Mouse (Mus musculus) Patski (cell line): ENCODE measurements around the gene Cyp2f2. TPM values are rescaled to one million over a fixed set of nuclear protein-coding genes. Genes with fewer than 3 reads are reported as not detected.

Source experiments
- ATAC-seq: fragments of 100-300 bp; one replicate; pipeline ENCODE4 v1.8.0; 2021
- CTCF ChIA-PET: fragments of 350-600 bp; sonication (Branson Sonifier 250); formaldehyde crosslinking; loops from one replicate; lab custom pipeline; 2022; ENCODE audit warnings: inconsistent platforms; lab: Charles Lee
- POLR2A ChIA-PET: fragments of 350-600 bp; sonication (Branson Sonifier 250); formaldehyde crosslinking; loops from one replicate; lab custom pipeline; 2022; ENCODE audit warnings: antibody characterized with exemption, inconsistent platforms; lab: Charles Lee
- DNase-seq: peaks from one replicate; pipeline ENCODE4 v3.0.0-alpha.2; 2011; ENCODE audit warnings: low read depth, low spot score
- H3K27me3 ChIP-seq: fragments of 371-371 bp; one replicate; pipeline ENCODE4 v1.5.1; 2021
- CTCF ChIP-seq: fragments of 100-300 bp; IDR thresholded peaks from one replicate; pipeline ENCODE4 v1.5.1; 2021
- in situ Hi-C: fragments of 300-500 bp; cut with MboI; formaldehyde crosslinking; loops from 3 replicates; pipeline ENCODE4 v1.11.1; 2018; ENCODE audit warnings: low pct_unique_long_range_greater_than_20kb, mixed read lengths
- polyA plus RNA-seq: library from polyadenylated mRNA; unstranded; gene quantifications from one replicate; pipeline ENCODE4 v1.2.3, GENCODE M21; 2021

Gene Cyp2f2
- polyA plus RNA-seq, 1 experiment from 2014 or later = not detected

- DNase-seq = no peak
- peaks cover 17% of the 10 kb centered on the region for H3K27me3 ChIP-seq
- TF ChIP-seq CTCF = no peak
- no peak for ATAC-seq
- POLR2A ChIA-PET = no interaction called here
- in situ Hi-C loops = loop anchor here (10.0 kb wide), 1 partner anchor 340 kb away; no protein-coding TSS in a partner anchor
- CTCF ChIA-PET = no interaction called here
These were observed 4.7 kb downstream of the Cyp2f2 start for GRCm38 (mm10) chr7:27124305-27124832.

- CTCF ChIA-PET = no interaction called here
- no peak for ATAC-seq
- peaks cover 17% of the 10 kb centered on the region for H3K27me3 ChIP-seq
- in situ Hi-C loops = loop anchor here (10.0 kb wide), 1 partner anchor 340 kb away; no protein-coding TSS in a partner anchor
- DNase-seq = no peak
- TF ChIP-seq CTCF = no peak
- POLR2A ChIA-PET = no interaction called here
These were observed 5.3 kb downstream of the Cyp2f2 start for GRCm38 (mm10) chr7:27124969-27125368.

GRCm38 (mm10) chr7:27128162-27128561 is 8.5 kb downstream of the Cyp2f2 start:
- TF ChIP-seq CTCF = peak; percentile 58
- peaks cover 12% of the 10 kb centered on the region for H3K27me3 ChIP-seq
- POLR2A ChIA-PET = no interaction called here
- in situ Hi-C loops = loop anchor here (10.0 kb wide), 1 partner anchor 343 kb away; no protein-coding TSS in a partner anchor
- CTCF ChIA-PET = no interaction called here
- DNase-seq (no peak), ATAC-seq (no peak)

- in situ Hi-C loops = loop anchor here (10.0 kb wide), 1 partner anchor 344 kb away; no protein-coding TSS in a partner anchor
- POLR2A ChIA-PET = no interaction called here
- CTCF ChIA-PET = no interaction called here
These were observed 9.2 kb downstream of the Cyp2f2 start for GRCm38 (mm10) chr7:27128946-27129345.

GRCm38 (mm10) chr7:27129811-27130210 is 10.1 kb downstream of the Cyp2f2 start:
- no peak for DNase-seq
- peaks cover 14% of the 10 kb centered on the region for H3K27me3 ChIP-seq
- in situ Hi-C loops = loop anchor here (10.0 kb wide), 1 partner anchor 345 kb away; no protein-coding TSS in a partner anchor
- CTCF ChIA-PET = interaction anchor here (0.6 kb wide), 1 partner anchor 102 kb away, joined by 3 read pairs; no protein-coding TSS in a partner anchor
- no peak for TF ChIP-seq CTCF
- no peak for ATAC-seq
- POLR2A ChIA-PET = no interaction called here

More at GRCm38 (mm10) chr7:27128946-27129345, 9.2 kb downstream of the Cyp2f2 start:
- TF ChIP-seq CTCF = no peak
- H3K27me3 ChIP-seq = peaks cover 14% of the 10 kb centered on the region
- ATAC-seq = no peak
- DNase-seq = no peak

- no peak for DNase-seq
- POLR2A ChIA-PET = no interaction called here
- ATAC-seq = peak; percentile 1
- H3K27me3 ChIP-seq = peaks cover 12% of the 10 kb centered on the region
- in situ Hi-C loops = no loop called here
- no peak for TF ChIP-seq CTCF
- CTCF ChIA-PET = interaction anchor here (0.6 kb wide), 1 partner anchor 101 kb away, joined by 3 read pairs; no protein-coding TSS in a partner anchor
These were observed 11.0 kb downstream of the Cyp2f2 start for GRCm38 (mm10) chr7:27130521-27131370.

GRCm38 (mm10) chr7:27131387-27131786 is 11.7 kb downstream of the Cyp2f2 start:
- DNase-seq = no peak
- in situ Hi-C loops = no loop called here
- TF ChIP-seq CTCF = peak; percentile 45
- ChIA-PET POLR2A (no interaction called here), CTCF (no interaction called here)
- H3K27me3 ChIP-seq = peaks cover 9% of the 10 kb centered on the region
- no peak for ATAC-seq

- in situ Hi-C loops = no loop called here
- no peak for ATAC-seq
- TF ChIP-seq CTCF = peak; percentile 58
- ChIA-PET CTCF (interaction anchor here (0.6 to 1.3 kb wide), 3 partner anchors 28 to 944 kb away, joined by 3 read pairs; no protein-coding TSS in a partner anchor), POLR2A (interaction anchor here (0.5 kb wide), 1 partner anchor 100 kb away, joined by 3 read pairs; the partner anchor contains the start of gene Coq8b)
- peaks cover 9% of the 10 kb centered on the region for H3K27me3 ChIP-seq
- no peak for DNase-seq
These were observed 12.9 kb downstream of the Cyp2f2 start for GRCm38 (mm10) chr7:27132588-27132987.

- in situ Hi-C loops = no loop called here
- H3K27me3 ChIP-seq = peaks cover 9% of the 10 kb centered on the region
- DNase-seq = no peak
- TF ChIP-seq CTCF = no peak
- ATAC-seq = no peak
- POLR2A ChIA-PET = interaction anchor here (0.5 kb wide), 1 partner anchor 99 kb away, joined by 3 read pairs; the partner anchor contains the start of gene Coq8b
- CTCF ChIA-PET = interaction anchor here (0.6 to 1.3 kb wide), 3 partner anchors 27 to 943 kb away, joined by 3 read pairs; no protein-coding TSS in a partner anchor
These were observed 13.4 kb downstream of the Cyp2f2 start for GRCm38 (mm10) chr7:27133156-27133555.

- DNase-seq (no peak), ATAC-seq (no peak)
- in situ Hi-C loops = no loop called here
- TF ChIP-seq CTCF = no peak
- ChIA-PET CTCF (interaction anchor here (1.3 kb wide), 1 partner anchor 29 kb away, joined by 3 read pairs; no protein-coding TSS in a partner anchor), POLR2A (no interaction called here)
- H3K27me3 ChIP-seq = peaks cover 9% of the 10 kb centered on the region
These were observed 14.0 kb downstream of the Cyp2f2 start for GRCm38 (mm10) chr7:27133757-27134156.
